Mouse (Mus musculus) embryonic facial prominence, embryonic 11.5 days (tissue): ENCODE results near the gene Wdr73. TPM values are rescaled to one million over a fixed set of nuclear protein-coding genes. Genes with fewer than 3 reads are reported as not detected.
A peak's percentile ranks its signal among the peaks of the same experiment; 100 is the strongest.

Experiments
- ATAC-seq: fragments of 200-750 bp; cut with Nextera tagmentation; replicated peaks from 2 replicates; pipeline ENCODE4 v1.8.0; 2017; ENCODE audit warnings: low read depth; ENCODE audit not compliant: insufficient number of reproducible peaks, low FRiP score, low TSS enrichment
- DNase-seq: peaks from one replicate; pipeline ENCODE4 v3.0.0-alpha.2; 2015; ENCODE audit warnings: low spot score
- H3K27ac ChIP-seq: fragments of 300-500 bp; sonication (generic); replicated peaks from 2 replicates; pipeline ENCODE4 v1.5.1; 2014; ENCODE audit warnings: mild to moderate bottlenecking, low read depth, low read length, control low read depth
- H3K27me3 ChIP-seq: fragments of 300-500 bp; sonication (generic); 2 replicates; pipeline ENCODE4 v1.6.1; 2014; ENCODE audit warnings: mild to moderate bottlenecking, low read length, moderate library complexity, mixed read lengths; ENCODE audit not compliant: control insufficient read depth, insufficient read depth
- H3K36me3 ChIP-seq: fragments of 300-500 bp; sonication (generic); replicated peaks from 2 replicates; pipeline ENCODE4 v1.6.1; 2014; ENCODE audit warnings: low read depth, mild to moderate bottlenecking, low read length, moderate library complexity, mixed read lengths; ENCODE audit not compliant: control insufficient read depth, insufficient read depth
- H3K4me1 ChIP-seq: fragments of 300-500 bp; sonication (generic); 2 replicates; pipeline ENCODE4 v1.6.1; 2014; ENCODE audit warnings: low read length, mixed read lengths; ENCODE audit not compliant: control insufficient read depth, insufficient read depth
- H3K4me2 ChIP-seq: fragments of 300-500 bp; sonication (generic); 2 replicates; pipeline ENCODE4 v1.6.1; 2014; ENCODE audit warnings: low read depth, mild to moderate bottlenecking, control low read depth, low read length, moderate library complexity
- H3K4me3 ChIP-seq: fragments of 300-500 bp; sonication (generic); 2 replicates; pipeline ENCODE4 v1.5.1; 2014; ENCODE audit warnings: low read depth, low read length, control low read depth
- H3K9ac ChIP-seq: fragments of 300-500 bp; sonication (generic); replicated peaks from 2 replicates; pipeline ENCODE4 v1.6.1; 2014; ENCODE audit warnings: mild to moderate bottlenecking, control low read depth, low read length
- H3K9me3 ChIP-seq: fragments of 300-500 bp; sonication (generic); replicated peaks from 2 replicates; pipeline ENCODE4 v1.6.1; 2016; ENCODE audit warnings: mild to moderate bottlenecking, low read length, inconsistent platforms, mixed read lengths; ENCODE audit not compliant: control insufficient read depth
- WGBS: fragments of 180-500 bp; shearing (Covaris S2); extraction: QIAGEN DNeasy Blood & Tissue Kit; methylation state at CpG from one replicate; pipeline ENCODE4 v1.1.7; 2014; 5-methylcytosine and 5-hydroxymethylcytosine counted together
- polyA plus RNA-seq: library from polyadenylated mRNA; unstranded; fragments of >200 nt; fragmentation: Nextera tagmentation; extraction: Ambion mirVana; gene quantifications from 2 replicates; pipeline ENCODE4 v1.2.1, GENCODE M21; 2014

Wdr73 gene
- polyA plus RNA-seq, 1 experiment from 2014 or later: 33.0 TPM

- no peak for ATAC-seq
- 86% methylated on average over 11 of the region's 11 CpGs for WGBS
- DNase-seq: no peak
- Histone ChIP-seq H3K9me3 (no peaks in the 10 kb centered on the region), H3K4me1 (no peaks in the 10 kb centered on the region), H3K4me2 (no peak overlapping the region), H3K27ac (no peak overlapping the region), H3K4me3 (no peak overlapping the region), H3K9ac (no peak overlapping the region), H3K36me3 (no peaks in the 10 kb centered on the region), H3K27me3 (no peaks in the 10 kb centered on the region)
These were observed 2.8 kb upstream of the Wdr73 start for GRCm38 (mm10) chr7:80903625-80904422.

GRCm38 (mm10) chr7:80901541-80902274, 639 bp upstream of the Wdr73 start:
- Histone ChIP-seq H3K4me3 (peak overlapping the region; percentile 79), H3K4me1 (no peaks in the 10 kb centered on the region), H3K9me3 (no peaks in the 10 kb centered on the region), H3K4me2 (peak overlapping the region; percentile 88), H3K36me3 (no peaks in the 10 kb centered on the region; the same call in 1 of the 2 replicates), H3K27ac (no peak overlapping the region), H3K9ac (peak overlapping the region; percentile 82), H3K27me3 (no peaks in the 10 kb centered on the region)
- DNase-seq: peak; percentile 5
- no peak; the same call in 1 of the 2 replicates for ATAC-seq
- 30% methylated on average over 15 of the region's 15 CpGs for WGBS

- Histone ChIP-seq H3K4me3 (no peak overlapping the region), H3K36me3 (peaks cover 1% of the 10 kb centered on the region), H3K9ac (no peak overlapping the region; the same call in 1 of the 2 replicates), H3K4me2 (no peak overlapping the region), H3K27ac (no peak overlapping the region), H3K4me1 (no peaks in the 10 kb centered on the region), H3K27me3 (no peaks in the 10 kb centered on the region), H3K9me3 (no peaks in the 10 kb centered on the region)
- DNase-seq: no peak
- 91% methylated on average over 4 of the region's 4 CpGs for WGBS
- ATAC-seq: no peak
These were observed 3.3 kb downstream of the Wdr73 start for GRCm38 (mm10) chr7:80897721-80898120.

- Histone ChIP-seq H3K36me3 (peaks cover 5% of the 10 kb centered on the region), H3K4me2 (no peak overlapping the region), H3K27ac (no peak overlapping the region), H3K4me3 (no peak overlapping the region), H3K4me1 (no peaks in the 10 kb centered on the region), H3K9me3 (no peaks in the 10 kb centered on the region), H3K27me3 (no peaks in the 10 kb centered on the region), H3K9ac (no peak overlapping the region)
- ATAC-seq: no peak
- WGBS: 88% methylated on average over 7 of the region's 7 CpGs
- no peak for DNase-seq
These were observed 3.9 kb downstream of the Wdr73 start for GRCm38 (mm10) chr7:80897134-80897533.

GRCm38 (mm10) chr7:80894815-80895519, 6.1 kb downstream of the Wdr73 start:
- no peak for ATAC-seq
- Histone ChIP-seq H3K27ac (no peak overlapping the region), H3K4me3 (no peak overlapping the region), H3K4me2 (no peak overlapping the region), H3K27me3 (no peaks in the 10 kb centered on the region), H3K4me1 (no peaks in the 10 kb centered on the region), H3K9ac (no peak overlapping the region), H3K9me3 (no peaks in the 10 kb centered on the region), H3K36me3 (peaks cover 8% of the 10 kb centered on the region)
- no peak for DNase-seq
- WGBS: 93% methylated on average over 14 of the region's 14 CpGs

GRCm38 (mm10) chr7:80894196-80894595, 6.9 kb downstream of the Wdr73 start:
- Histone ChIP-seq H3K36me3 (peaks cover 8% of the 10 kb centered on the region), H3K4me1 (no peaks in the 10 kb centered on the region; the same call in 1 of the 2 replicates)
- WGBS: 85% methylated on average over 7 of the region's 7 CpGs

GRCm38 (mm10) chr7:80893753-80894129, 7.3 kb downstream of the Wdr73 start:
- Histone ChIP-seq H3K4me2 (no peak overlapping the region), H3K36me3 (peaks cover 8% of the 10 kb centered on the region), H3K9me3 (no peaks in the 10 kb centered on the region), H3K27me3 (no peaks in the 10 kb centered on the region), H3K4me3 (no peak overlapping the region), H3K27ac (no peak overlapping the region), H3K4me1 (no peaks in the 10 kb centered on the region; the same call in 1 of the 2 replicates), H3K9ac (no peak overlapping the region)
- DNase-seq (no peak), ATAC-seq (no peak)
- WGBS: 79% methylated on average over 6 of the region's 6 CpGs

More at GRCm38 (mm10) chr7:80894196-80894595, 6.9 kb downstream of the Wdr73 start:
- Histone ChIP-seq H3K4me3 (no peak overlapping the region), H3K9ac (no peak overlapping the region), H3K9me3 (no peaks in the 10 kb centered on the region), H3K27ac (no peak overlapping the region), H3K4me2 (no peak overlapping the region), H3K27me3 (no peaks in the 10 kb centered on the region)
- ATAC-seq (no peak), DNase-seq (no peak)
